Mouse (Mus musculus): ENCODE measurements around the gene Mup1. TPM values are rescaled to one million over a fixed set of nuclear protein-coding genes. Genes with fewer than 3 reads are reported as not detected.
"Not testable (repeated sequence)": the region's sequence is repeated elsewhere in the genome, so short reads cannot be mapped to it uniquely, and the experiment has no call there.

Gene Mup1
- total RNA-seq (2021), result under 1 TPM in 1 of 2 experiments, not detected in 1; 0.38 TPM
- long read RNA-seq, experiment 1, result 0 reads
- long read RNA-seq, experiment 2, result 0 reads

DNA sequence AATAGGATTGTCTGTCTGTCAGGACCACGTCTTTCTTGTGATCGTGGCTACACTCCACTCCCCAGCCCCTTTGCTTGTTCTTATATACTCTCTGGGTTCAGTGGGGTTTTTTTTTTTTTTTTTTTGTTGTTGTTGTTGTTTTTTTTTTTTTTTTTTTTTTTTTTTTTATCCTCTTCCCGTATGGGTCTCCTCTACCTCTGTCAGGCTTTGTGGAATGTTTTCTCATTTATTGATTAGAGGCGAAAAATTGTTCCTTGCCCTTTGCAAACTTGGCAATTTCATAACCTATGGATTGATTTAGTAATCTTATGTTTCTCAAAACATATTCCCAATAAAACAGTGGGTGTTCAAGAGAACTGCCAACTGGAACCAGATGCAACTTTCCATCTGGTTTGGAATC, at the start of gene Mup1:
Mup1 (minus strand) TSS at position 101 of the 400 bp plus-strand sequence.
- DNase-seq (ENCODE audit: low spot score), result not testable (repeated sequence)

Other genes starting within 250 kb of the Mup1 start
- gene Mup9, start 80.0 kb downstream of the Mup1 start, total RNA-seq (2021), result not detected
- gene Mup10, start 80.2 kb upstream of the Mup1 start, total RNA-seq (2021), result not detected
- 1 to 10 TPM in 1 of 2 experiments, under 1 TPM in 1; 0.64 to 1.2 TPM for gene Mup11, start 160.5 kb upstream of the Mup1 start, total RNA-seq (2021)
- gene Mup12, start 239.4 kb upstream of the Mup1 start, total RNA-seq (2021), result 1 to 10 TPM in 1 of 2 experiments, not detected in 1; 4.2 TPM

All from gastrocnemius, adult 18-20 months (tissue).